Mouse (Mus musculus): ENCODE data around the gene Cd6.

Gene Cd6

DNA sequence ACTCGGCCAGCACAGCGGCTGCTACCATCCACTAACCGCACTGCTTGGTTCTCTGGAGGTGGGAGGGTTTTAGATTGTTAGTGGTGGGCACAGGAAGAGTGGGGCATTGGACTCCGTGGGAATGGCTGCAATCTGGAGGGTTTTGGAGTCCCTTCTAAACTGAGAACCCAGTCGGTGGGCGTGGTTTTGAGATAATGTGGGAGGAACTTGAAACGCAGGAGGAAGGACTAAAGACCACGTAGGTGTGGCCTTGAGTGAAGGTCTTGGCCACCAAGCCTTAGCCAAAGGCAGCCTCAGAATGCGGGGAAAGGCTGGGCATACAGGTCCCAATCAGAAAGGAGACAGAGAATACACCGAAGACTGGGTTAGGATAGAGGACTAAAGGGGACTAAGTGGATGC, 31.3 kb downstream of the Cd6 start:
- DNase-seq = no peak

DNA sequence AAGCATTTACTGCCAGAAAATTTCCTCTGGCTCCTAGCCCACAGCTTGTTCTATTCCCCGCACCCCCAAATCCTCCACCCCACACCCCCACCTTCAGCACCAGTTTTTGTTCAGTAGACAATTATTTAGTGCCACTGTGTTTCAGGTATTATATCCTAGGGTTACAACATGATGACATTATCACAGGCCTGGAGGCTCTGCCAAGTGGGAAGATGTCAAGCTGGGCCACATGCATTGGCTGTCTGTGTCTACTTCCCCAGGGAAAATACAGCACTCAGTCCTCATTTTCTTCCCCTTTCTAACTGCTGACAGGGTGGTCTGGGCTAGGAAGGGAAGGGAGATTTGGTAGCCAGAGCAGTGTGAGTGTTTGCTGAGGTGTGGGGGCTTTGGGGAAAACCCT, 34.9 kb downstream of the Cd6 start:
- DNase-seq = no peak

DNA sequence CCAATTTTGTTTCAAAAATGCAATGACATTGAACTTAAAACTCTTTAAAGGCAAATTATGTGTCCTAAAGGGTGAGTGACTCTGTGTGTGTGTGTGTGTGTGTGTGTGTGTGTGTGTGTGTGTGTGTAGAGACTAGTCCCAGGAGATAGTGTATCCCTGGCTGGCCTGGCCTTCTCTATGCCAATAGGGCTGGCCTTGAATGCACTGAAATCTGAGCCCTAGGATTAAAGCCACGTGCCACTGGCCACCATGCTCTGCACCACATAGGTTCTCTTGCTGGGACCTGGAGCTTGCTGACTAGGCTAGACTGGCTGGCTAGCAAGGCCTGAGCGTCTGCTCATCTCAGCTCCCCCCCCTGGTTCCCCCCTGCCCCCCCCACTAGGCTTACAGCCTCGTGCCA, 36.8 kb downstream of the Cd6 start:
- no peak for DNase-seq

DNA sequence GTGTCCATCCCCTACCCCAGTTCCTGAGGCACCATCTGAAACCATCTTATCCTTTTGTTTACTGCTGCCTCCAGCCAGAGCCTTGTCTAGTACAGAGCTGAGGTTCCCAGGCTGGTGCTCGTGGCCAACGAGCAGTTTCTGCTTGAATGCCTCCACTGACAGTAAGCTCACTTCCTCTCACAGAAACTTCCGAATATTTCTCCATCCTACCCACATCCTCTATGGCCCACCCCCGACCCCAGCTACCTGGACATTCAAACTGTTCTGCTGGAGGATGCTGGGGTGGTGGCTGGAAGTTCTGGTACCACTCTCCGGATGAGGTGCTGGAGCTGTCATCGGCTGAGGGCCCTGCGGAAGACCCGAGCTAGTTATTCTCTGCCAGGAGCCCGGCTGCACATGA, 39.5 kb downstream of the Cd6 start:
- no peak for DNase-seq

DNA sequence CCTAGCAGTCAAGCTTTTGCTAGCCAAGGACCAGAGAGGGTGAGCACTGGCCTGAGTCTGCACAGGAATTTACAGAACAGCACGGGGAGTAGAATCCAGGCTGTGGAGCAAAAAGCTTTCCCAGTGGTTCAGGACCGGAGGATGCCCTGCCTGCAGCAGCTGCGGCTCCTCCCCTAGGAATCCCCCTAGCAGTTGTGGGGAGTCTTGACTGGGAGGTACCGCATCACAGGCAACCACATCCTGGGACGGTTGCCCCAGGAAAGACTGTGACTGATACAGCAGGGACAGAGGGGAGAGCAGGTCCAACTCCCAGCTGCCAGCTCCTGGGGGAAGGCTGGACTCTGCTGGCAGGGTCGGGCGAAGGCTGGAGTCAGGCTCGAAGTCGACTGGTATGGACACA, 41.6 kb downstream of the Cd6 start:
- no peak for DNase-seq

DNA sequence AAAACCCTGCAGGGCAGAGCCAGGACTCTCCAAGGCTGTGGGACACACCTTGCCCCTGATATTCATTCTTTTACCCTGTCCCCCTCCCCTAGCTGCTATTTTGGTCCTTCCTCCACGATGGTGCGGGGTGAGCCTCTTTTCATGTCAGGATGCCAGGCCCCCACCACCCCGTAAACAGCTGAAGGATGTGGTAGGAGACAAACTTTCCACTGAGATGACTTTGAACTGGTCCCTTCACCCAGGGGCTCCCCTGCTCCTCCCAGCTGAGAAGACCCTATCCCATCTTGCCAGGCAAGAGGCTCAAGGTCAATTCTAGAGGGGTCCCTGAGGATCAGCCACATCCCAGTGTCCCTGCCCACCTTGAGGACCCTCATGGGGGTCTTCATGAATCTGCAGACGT, 42.5 kb downstream of the Cd6 start:
- DNase-seq = no peak

DNA sequence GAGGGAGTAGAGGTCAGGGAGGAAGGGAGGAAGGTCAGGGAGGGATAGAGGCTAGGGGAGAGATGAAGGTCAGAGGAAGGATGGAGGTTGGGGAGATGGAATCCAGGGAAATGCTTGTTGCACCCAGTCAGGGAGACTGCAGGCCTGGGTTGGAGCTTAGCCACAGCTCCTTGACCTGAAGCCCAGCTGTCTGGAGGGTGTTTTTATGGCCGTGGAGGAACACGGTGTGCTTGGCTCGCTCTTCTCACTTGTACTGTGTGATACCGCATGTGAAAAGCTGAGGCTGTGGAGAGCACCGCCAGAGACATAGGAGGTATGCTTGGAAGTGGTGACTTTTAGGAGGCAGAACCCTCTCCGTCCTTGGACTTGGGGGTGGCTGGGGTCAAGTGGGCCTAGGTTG, 43.1 kb downstream of the Cd6 start:
- DNase-seq = no peak

DNA sequence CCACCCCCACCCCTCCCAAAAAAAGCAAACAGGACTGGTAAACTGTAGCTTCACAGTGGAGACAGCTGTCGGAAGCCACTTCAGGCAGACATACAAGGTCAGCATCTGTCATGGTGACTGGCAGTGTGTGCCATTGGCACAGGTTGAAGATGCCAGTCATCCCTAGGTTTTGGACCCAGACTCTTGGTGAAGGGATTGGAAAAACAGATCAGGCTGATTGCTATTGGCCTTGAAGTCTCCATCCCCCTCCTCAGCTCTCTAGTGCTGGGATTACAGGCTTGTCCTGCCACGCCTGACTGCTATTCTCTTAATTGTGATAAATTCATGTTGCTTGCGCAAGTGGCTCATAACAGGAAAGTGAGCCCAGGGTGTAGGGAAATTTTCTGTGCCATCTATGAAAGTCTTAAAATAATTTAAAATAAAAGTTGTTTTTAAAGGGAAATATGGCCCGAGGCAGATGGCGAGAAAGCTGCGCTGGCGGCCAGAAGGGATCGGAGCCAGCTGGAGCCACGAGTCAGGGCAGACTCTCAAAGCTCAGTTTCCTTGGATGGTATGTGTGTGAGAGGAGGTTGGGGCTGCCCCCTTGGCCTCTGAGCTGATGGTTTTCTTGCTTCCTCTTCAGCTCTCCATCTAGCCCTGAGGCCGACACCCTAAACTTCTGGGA, 44.9 kb downstream of the Cd6 start:
- DNase-seq = peak; percentile 46

DNA sequence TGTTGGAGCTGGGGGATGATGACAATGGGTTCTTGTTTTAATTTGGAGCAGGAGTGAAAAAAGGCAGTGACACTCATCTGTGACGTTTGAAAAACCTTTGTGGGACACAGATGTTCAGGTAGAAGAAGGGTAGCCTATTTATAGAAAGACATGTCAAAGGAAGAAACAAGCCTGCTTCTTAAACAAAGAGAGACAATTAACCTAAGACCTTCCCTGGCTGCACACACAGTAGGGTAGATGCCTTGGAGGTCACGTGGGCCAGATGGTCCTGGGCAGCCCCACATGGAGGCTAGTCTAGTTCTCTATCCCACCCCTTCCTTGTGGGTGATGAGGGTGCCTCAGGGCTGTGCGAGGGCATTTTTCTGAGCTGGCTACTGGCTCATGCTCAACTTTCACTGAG, 45.8 kb downstream of the Cd6 start:
- no peak for DNase-seq

DNA sequence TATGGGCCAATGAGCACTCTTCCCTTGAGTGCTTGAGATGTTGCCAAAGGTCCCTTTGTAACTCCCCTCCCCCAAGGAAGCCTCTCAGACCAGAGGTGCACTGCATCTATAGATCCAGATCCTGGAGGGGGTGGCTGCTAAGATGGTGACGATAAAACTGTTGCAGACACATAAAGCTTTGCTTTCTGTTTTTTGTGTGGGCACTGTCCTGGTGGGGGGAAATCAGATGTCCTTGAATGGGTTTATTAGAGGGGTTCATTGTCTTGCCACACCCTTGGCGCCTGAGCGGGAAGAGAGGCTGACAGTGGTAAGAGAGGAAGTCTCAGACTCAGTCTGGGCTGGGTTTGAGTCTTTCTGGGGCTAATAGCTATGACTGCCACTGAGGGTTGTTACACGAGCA, 46.7 kb downstream of the Cd6 start:
- no peak for DNase-seq

DNA sequence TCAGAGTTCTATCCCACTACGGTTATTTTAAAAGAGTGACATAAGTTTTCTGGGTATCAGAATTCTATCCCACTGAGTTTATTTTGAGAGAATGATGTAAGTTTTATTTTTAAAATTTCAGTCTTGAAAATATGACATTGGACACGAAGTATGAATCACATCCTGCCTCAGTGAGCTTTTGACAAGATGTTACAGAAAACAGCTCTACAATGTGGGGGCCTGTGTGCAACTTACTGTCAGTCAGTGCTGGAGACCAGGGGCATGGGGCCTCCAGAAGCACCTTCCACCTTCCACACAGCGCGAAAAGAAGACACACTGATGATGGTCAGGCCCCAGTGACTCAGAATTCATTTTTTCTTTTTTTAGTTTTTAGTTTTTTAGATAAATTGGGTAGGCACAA, 48.2 kb downstream of the Cd6 start:
- peak; percentile 67 for DNase-seq

DNA sequence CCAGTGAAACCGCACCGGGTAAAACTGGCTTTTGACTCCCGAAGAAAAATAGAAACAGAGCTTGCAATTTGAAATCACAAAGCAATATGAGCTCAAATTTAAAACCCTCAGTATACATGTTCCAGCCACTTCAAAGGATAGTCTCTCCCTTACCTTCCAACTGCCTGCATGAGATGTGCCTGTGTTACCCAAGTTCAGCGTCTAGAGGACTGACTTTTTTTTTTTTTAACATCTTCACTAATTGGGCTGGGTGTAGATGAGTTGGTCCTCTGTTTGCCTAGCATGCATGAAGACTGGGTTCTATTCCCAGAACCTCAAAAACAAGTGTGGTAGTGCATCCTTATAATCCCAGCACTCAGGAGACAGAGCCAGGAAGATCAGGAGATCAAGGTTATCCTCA, 53.0 kb downstream of the Cd6 start:
- DNase-seq = no peak

DNA sequence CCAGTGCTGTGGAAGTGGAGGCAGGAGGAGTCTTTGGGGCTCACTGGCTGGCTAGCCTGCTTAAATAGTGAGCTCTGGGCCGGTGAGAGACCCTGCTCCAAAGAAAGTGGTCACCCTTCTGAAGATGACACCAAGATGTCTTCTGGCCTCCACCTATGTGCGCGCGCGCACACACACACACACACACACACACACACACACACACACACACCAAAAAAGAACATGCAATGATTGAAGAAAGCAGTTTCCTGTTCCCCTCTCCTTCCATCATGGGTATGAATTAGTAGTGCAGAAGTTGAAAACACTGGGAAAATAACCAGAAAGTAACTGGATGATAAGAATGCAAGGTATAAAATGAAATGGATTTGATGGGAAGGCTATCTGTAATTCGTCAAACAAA, 55.7 kb downstream of the Cd6 start:
- DNase-seq = no peak

DNA sequence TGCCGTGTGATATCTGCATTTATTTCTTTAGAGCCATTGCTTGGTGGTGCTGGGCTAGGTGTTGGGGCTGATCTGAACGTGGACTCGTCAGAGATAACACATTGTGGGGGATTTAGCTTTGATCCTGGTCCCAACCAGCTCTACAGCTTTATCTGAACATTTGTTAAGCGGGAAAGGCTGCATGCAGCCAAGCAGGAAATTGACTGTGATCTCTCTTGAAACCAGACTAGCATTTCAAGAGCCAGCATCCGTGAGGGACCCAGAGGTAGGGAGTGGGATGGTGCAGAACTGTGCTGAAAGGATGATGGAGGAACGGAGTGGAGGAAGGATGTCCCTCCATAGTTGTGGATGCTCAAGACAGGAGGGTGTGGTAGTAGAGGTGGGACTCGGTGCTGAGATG, 56.5 kb downstream of the Cd6 start:
- no peak for DNase-seq

DNA sequence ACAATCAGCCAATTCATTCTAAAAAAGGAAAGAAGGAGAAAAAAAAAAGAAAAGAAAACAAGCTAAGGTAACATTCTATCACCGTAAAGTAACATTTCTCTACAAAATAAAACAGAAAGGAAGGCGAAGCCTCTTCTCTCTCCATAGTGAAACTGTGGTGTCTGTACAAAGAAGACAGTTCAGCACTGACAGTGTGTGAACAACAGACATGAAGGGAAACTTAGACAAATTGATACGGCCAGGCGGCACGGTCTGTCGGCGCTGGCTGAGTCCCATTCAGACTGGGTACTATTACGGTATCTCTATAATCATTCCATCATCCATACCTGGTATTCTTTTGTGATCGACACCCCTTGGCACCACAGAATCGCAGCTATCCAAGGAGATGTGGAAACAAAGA, 57.0 kb downstream of the Cd6 start:
- no peak for DNase-seq

DNA sequence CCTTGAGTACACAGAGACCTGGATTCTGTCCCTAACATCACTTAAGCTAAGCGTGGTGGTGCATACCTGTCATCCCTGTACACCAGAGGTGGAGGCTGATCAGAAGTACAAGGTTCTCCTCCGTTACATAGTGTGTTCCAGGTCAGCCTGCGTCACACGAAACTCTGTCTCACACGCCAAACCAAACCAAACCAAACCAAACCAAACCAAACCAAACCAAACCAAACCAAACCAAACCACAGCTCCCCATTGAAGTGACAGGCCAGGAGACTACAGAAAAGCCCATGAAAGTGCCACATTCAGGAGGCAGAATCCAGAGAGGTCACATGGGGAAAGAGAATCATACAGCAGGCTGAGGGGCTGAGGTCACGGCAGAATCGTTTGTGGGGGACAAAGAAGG, 57.9 kb downstream of the Cd6 start:
- DNase-seq = no peak

DNA sequence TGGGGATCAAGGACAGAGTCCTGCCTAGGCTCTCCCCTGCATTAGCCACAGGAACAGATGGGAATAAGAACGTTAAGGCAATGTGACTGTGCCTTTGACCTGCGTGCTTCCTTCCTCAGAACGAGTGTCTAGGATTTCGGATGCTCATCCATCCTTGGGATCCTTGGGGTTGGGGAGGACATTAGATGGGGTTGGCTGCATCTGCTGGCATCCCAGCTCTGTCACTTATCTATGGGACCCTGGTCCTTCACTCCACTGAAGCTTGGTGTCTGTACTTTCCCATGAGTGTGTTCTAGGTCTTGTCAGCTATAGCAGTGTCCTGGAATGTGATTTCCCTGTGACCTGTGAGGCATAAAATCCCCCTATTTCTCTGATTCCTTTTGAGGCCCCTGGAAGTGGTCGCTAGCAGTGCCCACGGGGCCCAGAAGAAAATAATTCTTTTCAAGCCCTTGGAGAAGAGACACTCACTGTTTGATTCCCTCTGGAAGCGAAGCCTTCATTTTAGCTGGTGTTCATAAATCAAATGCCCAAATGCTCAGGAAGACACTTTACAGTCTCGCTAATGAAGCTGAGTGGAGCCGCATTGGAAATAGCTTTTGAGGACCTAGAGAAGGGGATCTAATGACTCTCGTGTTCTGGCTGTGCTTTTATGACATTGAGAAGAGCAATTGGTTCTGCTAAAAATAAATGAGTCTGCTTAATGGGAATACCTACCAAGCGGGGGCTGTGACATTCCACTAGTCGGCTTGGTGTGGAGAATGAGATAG, 60.2 kb downstream of the Cd6 start:
- no peak for DNase-seq

DNA sequence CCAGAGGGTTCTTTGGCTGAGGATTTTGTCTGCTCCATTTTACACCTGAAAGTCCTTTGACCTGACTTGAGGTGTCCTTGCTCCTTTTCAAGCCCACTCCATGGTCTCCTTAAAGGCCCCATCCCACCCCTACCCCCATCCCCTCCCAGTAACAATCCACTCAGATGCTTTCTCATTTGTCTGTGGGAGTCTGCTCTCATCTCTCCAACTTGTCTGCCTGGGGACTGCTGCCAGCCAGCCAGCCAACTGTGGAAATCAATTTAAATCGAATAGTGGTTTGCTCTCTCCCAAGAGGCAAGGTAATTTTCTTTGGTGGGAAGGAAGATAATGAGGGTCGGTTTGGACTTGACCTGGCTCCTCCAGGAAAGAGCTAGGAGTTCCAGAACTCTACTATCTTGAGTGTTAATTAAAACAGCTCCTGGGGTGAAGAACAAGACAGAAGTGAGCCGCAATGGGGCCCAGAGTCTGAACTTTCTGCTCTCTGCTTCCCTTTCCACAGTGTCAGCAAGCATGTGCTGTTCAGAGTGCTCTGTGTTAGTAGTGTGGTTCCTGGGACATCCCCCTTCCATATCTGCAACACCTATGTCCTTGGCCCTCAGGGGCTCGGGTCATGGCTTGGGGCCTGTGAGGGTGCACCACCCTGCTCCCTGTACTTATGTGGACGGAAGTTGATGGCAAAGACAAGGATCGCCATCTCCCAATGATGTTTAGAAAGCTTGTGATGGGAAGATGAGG, 61.0 kb downstream of the Cd6 start:
- DNase-seq = no peak

DNA sequence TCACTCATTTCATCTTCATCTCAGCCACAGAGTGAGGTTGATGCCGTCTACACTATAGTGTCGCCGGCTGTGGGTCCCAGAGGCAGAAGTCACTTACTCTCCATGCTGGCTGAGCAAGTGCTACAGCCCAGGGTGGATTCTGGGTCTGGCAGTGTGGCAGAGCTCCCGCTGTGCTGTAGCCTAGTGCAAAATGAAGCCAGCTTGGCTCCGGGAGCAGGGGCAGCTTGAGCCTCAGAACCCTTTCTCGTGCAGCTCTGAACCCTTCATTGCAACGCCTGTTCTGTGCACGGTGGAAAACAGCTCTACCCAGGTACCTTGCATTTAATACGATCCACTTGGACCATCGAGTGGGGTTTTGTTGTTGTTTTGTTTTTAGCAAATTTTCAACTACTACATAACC, 62.2 kb downstream of the Cd6 start:
- DNase-seq = no peak

DNA sequence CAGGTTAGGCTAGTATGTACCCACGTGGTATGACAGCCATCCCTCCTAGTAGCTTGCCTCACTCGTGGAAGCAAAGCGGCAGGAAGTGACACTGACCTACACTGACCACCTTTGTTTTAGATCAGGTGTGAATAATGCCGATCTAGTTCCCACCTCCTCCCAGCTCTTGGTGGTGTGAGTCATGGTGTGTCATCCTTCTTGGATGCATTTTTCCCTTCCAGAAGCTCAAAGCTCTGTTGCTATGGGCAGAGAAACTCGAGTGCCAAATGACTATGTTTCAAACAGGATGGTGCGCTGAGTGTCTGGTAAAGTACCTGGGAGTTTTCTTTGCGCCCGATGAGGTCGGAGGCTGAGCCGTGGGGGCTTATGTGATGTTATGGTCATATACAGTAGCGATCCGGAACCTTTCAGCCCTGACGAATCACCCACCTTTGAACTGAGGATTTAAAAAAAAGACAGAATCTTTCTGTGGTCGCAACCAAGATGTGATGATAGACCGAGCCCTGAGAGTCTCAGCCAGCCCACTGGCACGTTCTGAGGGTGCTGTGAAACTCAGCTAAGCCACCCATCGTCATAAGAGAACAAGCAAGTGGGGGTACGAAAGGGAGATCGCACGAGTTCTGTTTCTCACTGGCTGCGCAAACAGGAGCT, 66.4 kb downstream of the Cd6 start:
- DNase-seq = peak; percentile 60

DNA sequence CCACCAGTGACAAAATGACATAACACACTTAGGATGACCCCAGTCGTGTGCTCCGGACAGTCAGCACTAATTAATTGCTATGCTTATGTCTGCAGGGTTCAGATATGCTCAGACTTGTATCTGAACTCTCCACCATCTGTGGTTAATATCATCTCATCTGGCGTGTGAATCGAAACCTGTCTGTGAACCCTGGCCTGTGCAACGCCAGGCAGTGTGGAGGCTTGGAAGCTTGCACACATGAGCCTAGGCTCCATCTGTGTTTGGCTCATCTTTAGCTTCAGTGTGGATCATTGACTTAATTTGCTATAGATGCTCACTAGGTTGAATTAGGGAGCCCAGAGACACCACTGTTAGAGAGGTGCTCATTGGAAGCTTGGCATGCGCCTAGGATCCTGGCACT, 67.4 kb downstream of the Cd6 start:
- no peak for DNase-seq

DNA sequence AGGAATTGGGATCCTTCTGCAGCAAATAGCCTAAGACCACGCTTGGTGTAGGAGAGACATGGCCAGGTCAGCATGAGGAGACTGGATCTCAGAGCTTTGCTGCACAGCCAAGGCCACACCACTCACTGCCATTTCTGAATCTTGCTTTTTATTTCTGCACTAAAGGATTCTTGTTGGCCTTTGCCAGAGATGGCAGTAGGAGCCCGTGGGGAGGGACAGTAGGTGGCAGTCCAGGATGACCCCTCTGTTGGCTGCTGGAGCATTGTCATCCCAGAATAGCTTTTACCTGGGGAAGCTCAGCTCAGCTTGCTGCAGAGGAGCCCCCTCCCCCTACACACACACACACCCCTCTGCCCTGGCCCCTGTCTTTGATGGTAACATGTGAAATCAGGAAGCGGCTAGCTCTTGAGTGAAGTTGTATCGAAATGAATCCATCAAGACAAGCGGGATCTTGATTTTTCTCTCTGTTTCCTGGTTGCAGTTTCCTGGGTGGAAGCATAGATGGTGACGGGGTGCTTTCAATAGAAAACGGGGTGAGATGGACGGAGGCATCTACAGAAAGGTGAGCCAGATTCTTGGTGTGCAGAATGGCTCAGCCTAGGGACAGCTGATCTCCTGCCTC, 68.0 kb downstream of the Cd6 start:
- DNase-seq = no peak

Data from right cerebral cortex, adult 18-20 months (tissue).